Mouse (Mus musculus) heart, embryonic 13.5 days (tissue): ENCODE measurements at regions not wholly inside any gene's neighbourhood (a gene's known extent, or its start where the extent isn't known, plus 50 kb on each side); places are given as distances from the start of the nearest gene placed in this dataset.

Experiments used
- ATAC-seq: fragments of 200-750 bp; cut with Nextera tagmentation; 2 replicates; pipeline ENCODE4 v1.8.0; 2017; ENCODE audit warnings: moderate TSS enrichment; ENCODE audit not compliant: insufficient number of reproducible peaks, low FRiP score, low TSS enrichment; ENCODE audit errors: extremely low read depth
- H3K27ac ChIP-seq: fragments of 300-500 bp; sonication (generic); replicated peaks from 2 replicates; pipeline ENCODE4 v1.5.1; 2015; ENCODE audit warnings: moderate library complexity, mild to moderate bottlenecking, inconsistent platforms
- H3K27me3 ChIP-seq: fragments of 300-500 bp; sonication (generic); replicated peaks from 2 replicates; pipeline ENCODE4 v1.6.1; 2015; ENCODE audit warnings: mild to moderate bottlenecking, inconsistent platforms
- H3K36me3 ChIP-seq: fragments of 300-500 bp; sonication (generic); 2 replicates; pipeline ENCODE4 v1.6.1; 2015; ENCODE audit warnings: mild to moderate bottlenecking, inconsistent platforms
- H3K4me1 ChIP-seq: fragments of 300-500 bp; sonication (generic); 2 replicates; pipeline ENCODE4 v1.6.1; 2015; ENCODE audit warnings: inconsistent platforms
- H3K4me2 ChIP-seq: fragments of 300-500 bp; sonication (generic); 2 replicates; pipeline ENCODE4 v1.6.1; 2015; ENCODE audit warnings: inconsistent platforms, mild to moderate bottlenecking, moderate library complexity
- H3K4me3 ChIP-seq: fragments of 300-500 bp; sonication (generic); 2 replicates; pipeline ENCODE4 v1.5.1; 2015; ENCODE audit warnings: moderate library complexity, mild to moderate bottlenecking, inconsistent platforms
- H3K9ac ChIP-seq: fragments of 300-500 bp; sonication (generic); 2 replicates; pipeline ENCODE4 v1.6.1; 2015; ENCODE audit warnings: inconsistent platforms, mild to moderate bottlenecking, moderate library complexity
- H3K9me3 ChIP-seq: fragments of 300-500 bp; sonication (generic); 2 replicates; pipeline ENCODE4 v1.6.1; 2016; ENCODE audit warnings: inconsistent platforms
- WGBS: fragments of 180-500 bp; shearing (Covaris S2); methylation state at CpG from one replicate; pipeline ENCODE4 v1.1.7; 2015; ENCODE audit warnings: mixed read lengths; 5-methylcytosine and 5-hydroxymethylcytosine counted together

- Histone ChIP-seq H3K36me3 (no peaks in the 10 kb centered on the region), H3K4me2 (no peak overlapping the region), H3K4me3 (no peak overlapping the region), H3K27ac (no peak overlapping the region), H3K9me3 (no peaks in the 10 kb centered on the region), H3K27me3 (no peaks in the 10 kb centered on the region), H3K9ac (no peak overlapping the region), H3K4me1 (no peaks in the 10 kb centered on the region)
- no peak for ATAC-seq
These were observed 305.1 kb upstream of the Arx start for GRCm38 (mm10) chrX:92981141-92981540.

GRCm38 (mm10) chrX:93002236-93002976, 283.8 kb upstream of the Arx start:
- WGBS = 62% methylated on average over 9 of the region's 9 CpGs
- H3K4me3 ChIP-seq = no peak overlapping the region
- no peak for ATAC-seq
- H3K4me1 ChIP-seq = no peaks in the 10 kb centered on the region
- H3K4me2 ChIP-seq = no peak overlapping the region
- no peaks in the 10 kb centered on the region for H3K9me3 ChIP-seq
- H3K36me3 ChIP-seq = no peaks in the 10 kb centered on the region
- no peak overlapping the region for H3K27ac ChIP-seq
- H3K27me3 ChIP-seq = no peaks in the 10 kb centered on the region
- no peak overlapping the region for H3K9ac ChIP-seq

GRCm38 (mm10) chrX:93006681-93007080, 279.6 kb upstream of the Arx start:
- Histone ChIP-seq H3K4me1 (no peaks in the 10 kb centered on the region), H3K9ac (no peak overlapping the region), H3K27me3 (no peaks in the 10 kb centered on the region), H3K36me3 (no peaks in the 10 kb centered on the region), H3K4me3 (no peak overlapping the region), H3K9me3 (no peaks in the 10 kb centered on the region), H3K4me2 (no peak overlapping the region), H3K27ac (no peak overlapping the region)
- ATAC-seq = no peak
- 68% methylated on average over 2 of the region's 2 CpGs for WGBS

- no peak overlapping the region for H3K9ac ChIP-seq
- no peak overlapping the region for H3K4me3 ChIP-seq
These were observed 274.7 kb upstream of the Arx start for GRCm38 (mm10) chrX:93011578-93011977.

GRCm38 (mm10) chrX:93016391-93016790, 269.9 kb upstream of the Arx start:
- Histone ChIP-seq H3K4me1 (no peaks in the 10 kb centered on the region), H3K27me3 (no peaks in the 10 kb centered on the region), H3K9ac (no peak overlapping the region), H3K9me3 (no peaks in the 10 kb centered on the region), H3K4me3 (no peak overlapping the region), H3K4me2 (no peak overlapping the region), H3K36me3 (no peaks in the 10 kb centered on the region), H3K27ac (no peak overlapping the region)
- 50% methylated on average over 3 of the region's 3 CpGs for WGBS
- ATAC-seq = no peak

More at GRCm38 (mm10) chrX:93011578-93011977, 274.7 kb upstream of the Arx start:
- no peaks in the 10 kb centered on the region for H3K27me3 ChIP-seq
- WGBS = 50% methylated on average over 2 of the region's 2 CpGs
- H3K4me1 ChIP-seq = no peaks in the 10 kb centered on the region
- H3K36me3 ChIP-seq = no peaks in the 10 kb centered on the region
- H3K4me2 ChIP-seq = no peak overlapping the region
- H3K27ac ChIP-seq = no peak overlapping the region
- no peaks in the 10 kb centered on the region for H3K9me3 ChIP-seq
- no peak for ATAC-seq

GRCm38 (mm10) chrX:93041096-93041495, 245.1 kb upstream of the Arx start:
- ATAC-seq = no peak
- no peak overlapping the region for H3K27ac ChIP-seq
- no peaks in the 10 kb centered on the region for H3K27me3 ChIP-seq
- H3K4me3 ChIP-seq = no peak overlapping the region
- H3K4me2 ChIP-seq = no peak overlapping the region
- H3K4me1 ChIP-seq = no peaks in the 10 kb centered on the region
- no peaks in the 10 kb centered on the region for H3K36me3 ChIP-seq
- H3K9ac ChIP-seq = no peak overlapping the region
- no peaks in the 10 kb centered on the region for H3K9me3 ChIP-seq
- 83% methylated on average over 1 of the region's 1 CpGs for WGBS

- Histone ChIP-seq H3K9me3 (no peaks in the 10 kb centered on the region), H3K4me3 (no peak overlapping the region), H3K4me2 (no peak overlapping the region), H3K27ac (no peak overlapping the region), H3K27me3 (no peaks in the 10 kb centered on the region), H3K4me1 (no peaks in the 10 kb centered on the region), H3K36me3 (no peaks in the 10 kb centered on the region), H3K9ac (no peak overlapping the region)
- no peak for ATAC-seq
- WGBS = 51% methylated on average over 3 of the region's 3 CpGs
These were observed 243.5 kb upstream of the Arx start for GRCm38 (mm10) chrX:93042736-93043135.

GRCm38 (mm10) chrX:93048967-93049754, 237.1 kb upstream of the Arx start:
- no peaks in the 10 kb centered on the region for H3K9me3 ChIP-seq
- no peaks in the 10 kb centered on the region for H3K36me3 ChIP-seq
- no peak overlapping the region for H3K27ac ChIP-seq
- no peaks in the 10 kb centered on the region for H3K27me3 ChIP-seq
- H3K4me3 ChIP-seq = no peak overlapping the region
- no peaks in the 10 kb centered on the region for H3K4me1 ChIP-seq
- no peak overlapping the region for H3K4me2 ChIP-seq
- no peak overlapping the region for H3K9ac ChIP-seq
- 82% methylated on average over 1 of the region's 1 CpGs for WGBS
- no peak for ATAC-seq

- Histone ChIP-seq H3K27ac (no peak overlapping the region), H3K36me3 (no peaks in the 10 kb centered on the region), H3K9me3 (no peaks in the 10 kb centered on the region), H3K27me3 (no peaks in the 10 kb centered on the region), H3K4me3 (no peak overlapping the region), H3K9ac (no peak overlapping the region), H3K4me1 (no peaks in the 10 kb centered on the region), H3K4me2 (no peak overlapping the region)
- ATAC-seq = no peak
- 66% methylated on average over 3 of the region's 3 CpGs for WGBS
These were observed 236.5 kb upstream of the Arx start for GRCm38 (mm10) chrX:93049755-93050143.

- no peaks in the 10 kb centered on the region for H3K27me3 ChIP-seq
- no peaks in the 10 kb centered on the region for H3K36me3 ChIP-seq
- H3K9ac ChIP-seq = no peak overlapping the region
- H3K9me3 ChIP-seq = no peaks in the 10 kb centered on the region
- H3K4me2 ChIP-seq = no peak overlapping the region
- ATAC-seq = no peak
- H3K4me1 ChIP-seq = no peaks in the 10 kb centered on the region
- H3K4me3 ChIP-seq = no peak overlapping the region
- whole genome bisulfite sequencing = 58% methylated on average over 4 of the region's 4 CpGs
- no peak overlapping the region for H3K27ac ChIP-seq
These were observed 226.7 kb upstream of the Arx start for GRCm38 (mm10) chrX:93059533-93059932.

- H3K4me3 ChIP-seq = no peak overlapping the region
- H3K27me3 ChIP-seq = no peaks in the 10 kb centered on the region
- ATAC-seq = no peak
- no peaks in the 10 kb centered on the region for H3K4me1 ChIP-seq
- no peaks in the 10 kb centered on the region for H3K36me3 ChIP-seq
- no peak overlapping the region for H3K27ac ChIP-seq
- no peak overlapping the region for H3K9ac ChIP-seq
- H3K4me2 ChIP-seq = no peak overlapping the region
- no peaks in the 10 kb centered on the region for H3K9me3 ChIP-seq
- WGBS = 60% methylated on average over 7 of the region's 7 CpGs
These were observed 217.4 kb upstream of the Arx start for GRCm38 (mm10) chrX:93068884-93069283.
